Mouse (Mus musculus): ENCODE measurements around the gene Lpar5. TPM values are rescaled to one million over a fixed set of nuclear protein-coding genes. Genes with fewer than 3 reads are reported as not detected.

Lpar5 gene
- total RNA-seq, 1 experiment: 5.0 TPM

DNA sequence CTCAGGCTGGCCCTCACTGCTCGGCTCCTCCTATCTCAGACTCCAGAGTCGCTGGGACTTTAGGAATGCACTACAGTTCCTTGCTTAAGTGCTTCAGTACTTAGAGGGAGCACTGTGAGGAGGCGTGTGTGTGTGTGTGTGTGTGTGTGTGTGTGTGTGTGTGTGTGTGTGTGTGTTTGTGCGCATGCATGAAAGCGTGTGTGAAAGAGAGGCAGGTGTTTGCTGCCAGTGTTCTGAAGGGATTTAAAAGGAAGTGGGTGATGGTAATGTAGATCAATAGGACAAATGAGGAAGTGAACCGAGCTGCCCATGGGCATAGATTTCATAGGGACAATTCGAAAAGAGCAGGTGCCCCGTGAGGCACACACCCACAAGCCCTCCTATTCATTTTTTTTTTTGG, 6.1 kb downstream of the Lpar5 start:
- no peaks in the 10 kb centered on the region for H3K9me3 ChIP-seq (ENCODE audit: control insufficient read depth, insufficient read depth, low read depth, low read length)
- DNase-seq (ENCODE audit: low read depth, low spot score): no peak
- H3K36me3 ChIP-seq (ENCODE audit: control insufficient read depth, insufficient read depth, low read length, poor library complexity, severe bottlenecking): no peaks in the 10 kb centered on the region
- TF ChIP-seq ZC3H11A (IDR thresholded peaks at IDR 0.05; ENCODE audit: borderline replicate concordance, low read depth, low read length) (no peak), HCFC1 (IDR thresholded peaks at IDR 0.05; ENCODE audit: borderline replicate concordance, insufficient read depth, low read length) (no peak), ZNF384 (IDR thresholded peaks at IDR 0.05; ENCODE audit: low read depth, low read length) (no peak), MAFK (IDR thresholded peaks at IDR 0.05; ENCODE audit: insufficient read depth, low read depth, low read length) (no peak), CHD2 (IDR thresholded peaks at IDR 0.05; ENCODE audit: low read depth, low read length) (no peak)
- peaks cover 3 to 6% of the 10 kb centered on the region in 2 experiments for H3K4me1 ChIP-seq (ENCODE audit: control insufficient read depth in 2 of 2, insufficient read depth in 2 of 2, low read length in 2 of 2, poor library complexity in 1 of 2)
- H3K9ac ChIP-seq (ENCODE audit: insufficient read depth, low read depth, low read length, poor library complexity, severe bottlenecking): no peak overlapping the region
- no peak overlapping the region for H3K4me3 ChIP-seq (ENCODE audit: insufficient read depth in 1 of 2, low read depth in 1 of 2, low read length in 2 of 2, poor library complexity in 1 of 2, severe bottlenecking in 1 of 2)
- in situ Hi-C loops (cut with MboI; ENCODE audit: low sequenced_read_pairs in 2 of 2, unreplicated experiment in 2 of 2): no loop called here
- H3K27ac ChIP-seq (ENCODE audit: insufficient read depth, low read depth, low read length, poor library complexity, severe bottlenecking): no peak overlapping the region

DNA sequence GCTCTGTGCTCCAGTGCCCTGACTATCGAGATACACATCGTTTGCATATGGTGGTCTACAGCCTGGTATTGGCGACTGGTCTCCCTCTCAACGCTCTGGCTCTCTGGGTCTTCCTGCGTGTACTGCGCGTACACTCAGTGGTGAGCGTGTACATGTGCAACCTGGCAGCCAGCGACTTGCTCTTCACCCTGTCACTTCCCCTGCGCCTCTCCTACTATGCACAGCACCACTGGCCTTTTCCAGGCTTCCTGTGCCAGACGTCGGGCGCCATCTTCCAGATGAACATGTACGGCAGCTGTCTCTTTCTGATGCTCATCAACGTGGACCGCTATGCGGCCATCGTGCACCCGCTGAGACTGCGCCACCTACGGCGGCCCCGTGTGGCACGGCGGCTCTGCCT, 13.7 kb downstream of the Lpar5 start:
- peaks cover 5 to 15% of the 10 kb centered on the region in 2 experiments; a peak in 1 of 4 replicates for H3K4me1 ChIP-seq (ENCODE audit: control insufficient read depth in 2 of 2, insufficient read depth in 2 of 2, low read length in 2 of 2, poor library complexity in 1 of 2)
- H3K9me3 ChIP-seq (ENCODE audit: control insufficient read depth, insufficient read depth, low read depth, low read length): no peaks in the 10 kb centered on the region
- 0 out of 2 replicates have a peak overlapping the region, but pooled peaks have one; percentile 4 for H3K27ac ChIP-seq (ENCODE audit: insufficient read depth, low read depth, low read length, poor library complexity, severe bottlenecking)
- H3K4me3 ChIP-seq (ENCODE audit: insufficient read depth in 1 of 2, low read depth in 1 of 2, low read length in 2 of 2, poor library complexity in 1 of 2, severe bottlenecking in 1 of 2): peak overlapping the region; percentile 71 to 73
- no peak for DNase-seq (ENCODE audit: low read depth, low spot score)
- peak overlapping the region; percentile 80 for H3K9ac ChIP-seq (ENCODE audit: insufficient read depth, low read depth, low read length, poor library complexity, severe bottlenecking)
- peaks cover 8% of the 10 kb centered on the region; the same call in 1 of the 2 replicates for H3K36me3 ChIP-seq (ENCODE audit: control insufficient read depth, insufficient read depth, low read length, poor library complexity, severe bottlenecking)
- in situ Hi-C loops (cut with MboI; ENCODE audit: low sequenced_read_pairs in 2 of 2, unreplicated experiment in 2 of 2): no loop called here
- TF ChIP-seq CHD2 (IDR thresholded peaks at IDR 0.05; ENCODE audit: low read depth, low read length) (no peak), ZNF384 (IDR thresholded peaks at IDR 0.05; ENCODE audit: low read depth, low read length) (no peak), ZC3H11A (IDR thresholded peaks at IDR 0.05; ENCODE audit: borderline replicate concordance, low read depth, low read length) (no peak), MAFK (IDR thresholded peaks at IDR 0.05; ENCODE audit: insufficient read depth, low read depth, low read length) (no peak), HCFC1 (IDR thresholded peaks at IDR 0.05; ENCODE audit: borderline replicate concordance, insufficient read depth, low read length) (no peak)

DNA sequence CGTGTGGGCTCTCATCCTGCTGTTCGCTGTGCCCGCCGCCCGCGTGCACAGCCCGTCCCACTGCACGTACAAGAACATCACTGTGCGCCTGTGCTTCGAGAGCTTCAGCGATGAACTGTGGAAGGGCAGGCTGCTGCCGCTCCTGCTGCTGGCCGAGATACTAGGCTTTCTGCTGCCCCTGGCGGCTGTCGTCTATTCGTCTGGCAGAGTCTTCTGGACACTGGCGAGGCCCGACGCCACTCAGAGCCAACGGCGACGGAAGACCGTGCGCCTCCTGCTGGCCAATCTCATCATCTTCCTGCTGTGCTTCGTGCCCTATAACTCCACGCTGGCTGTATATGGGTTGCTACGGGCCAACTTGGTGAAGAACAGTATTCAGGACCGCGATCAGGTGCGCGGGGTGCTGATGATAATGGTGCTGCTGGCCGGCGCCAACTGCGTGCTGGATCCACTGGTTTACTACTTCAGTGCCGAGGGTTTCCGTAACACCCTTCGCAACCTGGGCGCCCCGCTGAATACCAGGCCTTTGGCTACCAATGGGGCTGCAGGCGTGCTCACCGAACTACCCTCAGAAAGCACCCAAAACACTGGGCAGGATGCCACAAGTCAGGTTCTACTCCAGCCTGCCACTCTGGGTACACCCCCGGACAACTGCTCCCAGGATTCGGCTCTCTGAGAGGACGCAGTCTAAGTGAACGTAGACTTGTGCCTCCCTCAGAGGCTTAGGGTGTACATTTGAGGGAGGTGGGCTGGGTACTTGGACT, 14.3 kb downstream of the Lpar5 start:
- DNase-seq (ENCODE audit: low read depth, low spot score): peak; percentile 95
- Histone ChIP-seq H3K36me3 (ENCODE audit: control insufficient read depth, insufficient read depth, low read length, poor library complexity, severe bottlenecking) (peaks cover 8% of the 10 kb centered on the region; the same call in 1 of the 2 replicates), H3K4me1 (ENCODE audit: control insufficient read depth in 2 of 2, insufficient read depth in 2 of 2, low read length in 2 of 2, poor library complexity in 1 of 2) (peaks cover 5 to 15% of the 10 kb centered on the region in 2 experiments; a peak in 1 of 4 replicates), H3K27ac (ENCODE audit: insufficient read depth, low read depth, low read length, poor library complexity, severe bottlenecking) (0 out of 2 replicates have a peak overlapping the region, but pooled peaks have one; percentile 4), H3K9ac (ENCODE audit: insufficient read depth, low read depth, low read length, poor library complexity, severe bottlenecking) (peak overlapping the region; percentile 80), H3K9me3 (ENCODE audit: control insufficient read depth, insufficient read depth, low read depth, low read length) (no peaks in the 10 kb centered on the region), H3K4me3 (ENCODE audit: insufficient read depth in 1 of 2, low read depth in 1 of 2, low read length in 2 of 2, poor library complexity in 1 of 2, severe bottlenecking in 1 of 2) (peak overlapping the region; percentile 71 to 73)
- no peak for TF ChIP-seq MAFK (IDR thresholded peaks at IDR 0.05; ENCODE audit: insufficient read depth, low read depth, low read length)
- TF ChIP-seq CHD2 (IDR thresholded peaks at IDR 0.05; ENCODE audit: low read depth, low read length): no peak
- in situ Hi-C loops (cut with MboI; ENCODE audit: low sequenced_read_pairs in 2 of 2, unreplicated experiment in 2 of 2): no loop called here

DNA sequence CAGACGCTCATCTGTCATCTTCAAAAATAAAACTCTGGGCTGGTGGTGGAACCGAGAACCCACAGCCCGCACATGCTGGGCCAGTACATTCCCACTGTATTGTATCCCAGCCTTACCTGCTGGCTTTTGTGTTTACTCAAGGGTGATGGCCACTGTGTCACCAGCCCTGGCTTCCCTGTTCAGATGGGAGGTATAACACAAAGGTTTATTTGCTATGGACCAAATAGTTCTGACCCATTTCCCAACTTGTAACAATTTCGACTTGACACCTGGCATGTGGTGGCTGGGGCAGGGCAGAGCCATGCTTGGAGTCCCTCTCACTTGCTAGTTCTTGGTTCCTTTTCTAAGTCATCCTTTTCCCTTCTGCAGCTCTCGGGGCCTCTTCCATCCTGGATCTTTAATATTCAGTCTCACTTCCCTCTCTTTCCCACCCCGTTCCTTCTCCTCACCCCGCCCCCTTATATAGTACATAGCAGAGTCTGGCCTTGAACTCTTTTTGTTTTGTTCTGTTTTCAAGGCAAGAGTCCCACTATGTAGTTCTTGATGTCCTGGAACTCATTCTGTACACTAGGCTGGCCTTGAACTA, 15.2 kb downstream of the Lpar5 start:
- no peak for DNase-seq (ENCODE audit: low read depth, low spot score)
- Histone ChIP-seq H3K4me1 (ENCODE audit: control insufficient read depth in 2 of 2, insufficient read depth in 2 of 2, low read length in 2 of 2, poor library complexity in 1 of 2) (peaks cover 5 to 15% of the 10 kb centered on the region in 2 experiments; a peak in 1 of 4 replicates), H3K27ac (ENCODE audit: insufficient read depth, low read depth, low read length, poor library complexity, severe bottlenecking) (no peak overlapping the region), H3K4me3 (ENCODE audit: insufficient read depth in 1 of 2, low read depth in 1 of 2, low read length in 2 of 2, poor library complexity in 1 of 2, severe bottlenecking in 1 of 2) (no peak overlapping the region), H3K9me3 (ENCODE audit: control insufficient read depth, insufficient read depth, low read depth, low read length) (no peaks in the 10 kb centered on the region), H3K9ac (ENCODE audit: insufficient read depth, low read depth, low read length, poor library complexity, severe bottlenecking) (no peak overlapping the region), H3K36me3 (ENCODE audit: control insufficient read depth, insufficient read depth, low read length, poor library complexity, severe bottlenecking) (peaks cover 8% of the 10 kb centered on the region; the same call in 1 of the 2 replicates)
- no peak for TF ChIP-seq ZNF384 (IDR thresholded peaks at IDR 0.05; ENCODE audit: low read depth, low read length)
- no peak for TF ChIP-seq HCFC1 (IDR thresholded peaks at IDR 0.05; ENCODE audit: borderline replicate concordance, insufficient read depth, low read length)
- TF ChIP-seq ZC3H11A (IDR thresholded peaks at IDR 0.05; ENCODE audit: borderline replicate concordance, low read depth, low read length): no peak
- no peak for TF ChIP-seq CHD2 (IDR thresholded peaks at IDR 0.05; ENCODE audit: low read depth, low read length)
- no peak for TF ChIP-seq MAFK (IDR thresholded peaks at IDR 0.05; ENCODE audit: insufficient read depth, low read depth, low read length)
- in situ Hi-C loops (cut with MboI; ENCODE audit: low sequenced_read_pairs in 2 of 2, unreplicated experiment in 2 of 2): no loop called here

All from ES-E14 (cell line).